Mouse (Mus musculus) frontal cortex, postnatal 10 days (tissue): Measurements from ENCODE around the gene Itgav.

Source experiments
- DNase-seq, 2 experiments: peaks; one replicate each; pipeline ENCODE4 v3.0.0; 2022; ENCODE audit warnings: low spot score in 2 of 2, mixed read lengths in 1 of 2

Itgav gene

GRCm38 (mm10) chr2:83748581-83749118 is 24.5 kb downstream of the Itgav start:
- DNase-seq = no peak

GRCm38 (mm10) chr2:83753008-83753407 is 28.8 kb downstream of the Itgav start:
- no peak for DNase-seq

- DNase-seq = no peak
Measured at GRCm38 (mm10) chr2:83754306-83754837, 30.2 kb downstream of the Itgav start.

- DNase-seq = no peak
Measured at GRCm38 (mm10) chr2:83758606-83759215, 34.5 kb downstream of the Itgav start.

- DNase-seq = no peak
Measured at GRCm38 (mm10) chr2:83759216-83759648, 35.0 kb downstream of the Itgav start.

GRCm38 (mm10) chr2:83759667-83760066 is 35.5 kb downstream of the Itgav start:
- no peak for DNase-seq

GRCm38 (mm10) chr2:83760112-83760511 is 35.9 kb downstream of the Itgav start:
- no peak for DNase-seq

GRCm38 (mm10) chr2:83761506-83761905 is 37.3 kb downstream of the Itgav start:
- DNase-seq = no peak

GRCm38 (mm10) chr2:83762106-83762855 is 38.1 kb downstream of the Itgav start:
- DNase-seq = no peak

- no peak for DNase-seq
Measured at GRCm38 (mm10) chr2:83766058-83766457, 41.9 kb downstream of the Itgav start.

- DNase-seq = no peak
Measured at GRCm38 (mm10) chr2:83766878-83767277, 42.7 kb downstream of the Itgav start.

GRCm38 (mm10) chr2:83768311-83769047 is 44.3 kb downstream of the Itgav start:
- no peak for DNase-seq

GRCm38 (mm10) chr2:83771155-83771812 is 47.1 kb downstream of the Itgav start:
- peak; percentile 37 to 47 for DNase-seq

- DNase-seq = no peak
Measured at GRCm38 (mm10) chr2:83791330-83792073, 67.3 kb downstream of the Itgav start.

- DNase-seq = no peak
Measured at GRCm38 (mm10) chr2:83792102-83792501, 67.9 kb downstream of the Itgav start.

GRCm38 (mm10) chr2:83795766-83796165 is 71.6 kb downstream of the Itgav start:
- DNase-seq = no peak

GRCm38 (mm10) chr2:83797902-83798497 is 73.8 kb downstream of the Itgav start:
- DNase-seq = no peak

GRCm38 (mm10) chr2:83812483-83813272 is 88.5 kb downstream of the Itgav start, which contains the start of gene Fam171b:
TSS of gene Fam171b (plus strand) at chr2:83812636.
- peak; percentile 80 to 84 for DNase-seq

GRCm38 (mm10) chr2:83813273-83813892 is 89.2 kb downstream of the Itgav start:
- peak; percentile 21 to 50 for DNase-seq
